Mouse (Mus musculus) layer of hippocampus, adult 11-12 months (tissue): ENCODE measurements at regions not wholly inside any gene's neighbourhood (a gene's known extent, or its start where the extent isn't known, plus 50 kb on each side); places are given as distances from the start of the nearest gene placed in this dataset.

Experiments used
- DNase-seq: peaks from one replicate; pipeline ENCODE4 v3.0.0; 2022; ENCODE audit warnings: low spot score

- no peak for DNase-seq
Observed at GRCm38 (mm10) chr1:19754346-19754745, 545.6 kb downstream of the Tfap2b start.

- DNase-seq, result no peak
Observed at GRCm38 (mm10) chr1:19757921-19758436, 549.3 kb downstream of the Tfap2b start.

- no peak for DNase-seq
Observed at GRCm38 (mm10) chr1:19766879-19767278, 558.2 kb downstream of the Tfap2b start.

GRCm38 (mm10) chr1:19772266-19772665 lies 563.6 kb downstream of the Tfap2b start:
- no peak for DNase-seq

- DNase-seq, result no peak
Observed at GRCm38 (mm10) chr1:19774502-19774901, 565.8 kb downstream of the Tfap2b start.

- DNase-seq, result no peak
Observed at GRCm38 (mm10) chr1:19777542-19777941, 568.8 kb downstream of the Tfap2b start.

- DNase-seq, result no peak
Observed at GRCm38 (mm10) chr1:19786971-19787370, 578.3 kb downstream of the Tfap2b start.

- DNase-seq, result no peak
Observed at GRCm38 (mm10) chr1:19794124-19794523, 585.4 kb downstream of the Tfap2b start.

GRCm38 (mm10) chr1:19825887-19826286 lies 617.2 kb downstream of the Tfap2b start:
- no peak for DNase-seq

- DNase-seq, result no peak
Observed at GRCm38 (mm10) chr1:19826455-19827366, 618.0 kb downstream of the Tfap2b start.

- DNase-seq, result peak; percentile 20
Observed at GRCm38 (mm10) chr1:19849918-19850317, 641.2 kb downstream of the Tfap2b start.

- no peak for DNase-seq
Observed at GRCm38 (mm10) chr1:19857250-19857649, 648.5 kb downstream of the Tfap2b start.

GRCm38 (mm10) chr1:19868478-19868877 lies 659.8 kb downstream of the Tfap2b start:
- DNase-seq, result no peak

- DNase-seq, result no peak
Observed at GRCm38 (mm10) chr1:19881193-19881592, 672.5 kb downstream of the Tfap2b start.

- DNase-seq, result no peak
Observed at GRCm38 (mm10) chr1:19899426-19899825, 690.7 kb downstream of the Tfap2b start.

- no peak for DNase-seq
Observed at GRCm38 (mm10) chr1:19899889-19900310, 691.2 kb downstream of the Tfap2b start.

GRCm38 (mm10) chr1:19900983-19901531 lies 692.3 kb downstream of the Tfap2b start:
- no peak for DNase-seq

GRCm38 (mm10) chr1:19912194-19912846 lies 703.6 kb downstream of the Tfap2b start:
- DNase-seq, result no peak

- no peak for DNase-seq
Observed at GRCm38 (mm10) chr1:19918762-19919161, 699.1 kb downstream of the Pkhd1 start.

- DNase-seq, result no peak
Observed at GRCm38 (mm10) chr1:19927192-19927591, 690.7 kb downstream of the Pkhd1 start.

GRCm38 (mm10) chr1:19927736-19928327 lies 690.0 kb downstream of the Pkhd1 start:
- no peak for DNase-seq

GRCm38 (mm10) chr1:19951050-19951679 lies 666.7 kb downstream of the Pkhd1 start:
- DNase-seq, result no peak
